Mouse (Mus musculus) CD8-positive naive resting alpha-beta T cell, adult 2 months (primary cell): ENCODE results near the gene Plekhm1.
A peak's percentile ranks its signal among the peaks of the same experiment; 100 is the strongest.

Source experiments
- DNase-seq, 2 experiments: peaks; one replicate each; pipeline ENCODE4 v3.0.0; 2022; ENCODE audit warnings: low read depth in 2 of 2, low spot score in 2 of 2

Plekhm1 gene

DNA sequence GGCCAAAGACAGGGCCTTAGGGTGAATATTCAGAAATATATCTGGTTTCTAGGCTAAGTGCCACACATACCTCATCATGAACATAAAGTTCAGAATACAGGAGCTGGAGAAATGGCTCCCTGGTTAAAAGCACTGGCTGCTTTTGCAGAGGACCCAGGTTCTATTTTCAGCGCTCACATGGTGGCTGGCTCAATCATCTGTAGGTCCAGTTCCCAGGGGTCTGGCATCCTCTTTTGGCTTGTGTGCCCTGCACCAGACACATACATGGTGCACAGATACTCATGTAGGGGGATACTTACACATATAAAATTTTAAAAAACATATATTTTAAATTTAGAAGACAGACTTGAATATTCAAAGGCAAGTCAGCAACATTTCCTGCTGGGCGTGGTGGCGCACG, 16.3 kb downstream of the Plekhm1 start:
- DNase-seq: no peak

GRCm38 (mm10) chr11:103394604-103395003, 17.9 kb downstream of the Plekhm1 start:
- DNase-seq: no peak

- no peak for DNase-seq
Measured at GRCm38 (mm10) chr11:103394025-103394424, 18.5 kb downstream of the Plekhm1 start.

- DNase-seq: no peak
Measured at GRCm38 (mm10) chr11:103387870-103388526, 24.5 kb downstream of the Plekhm1 start.

GRCm38 (mm10) chr11:103386827-103387226, 25.7 kb downstream of the Plekhm1 start:
- DNase-seq: no peak

DNA sequence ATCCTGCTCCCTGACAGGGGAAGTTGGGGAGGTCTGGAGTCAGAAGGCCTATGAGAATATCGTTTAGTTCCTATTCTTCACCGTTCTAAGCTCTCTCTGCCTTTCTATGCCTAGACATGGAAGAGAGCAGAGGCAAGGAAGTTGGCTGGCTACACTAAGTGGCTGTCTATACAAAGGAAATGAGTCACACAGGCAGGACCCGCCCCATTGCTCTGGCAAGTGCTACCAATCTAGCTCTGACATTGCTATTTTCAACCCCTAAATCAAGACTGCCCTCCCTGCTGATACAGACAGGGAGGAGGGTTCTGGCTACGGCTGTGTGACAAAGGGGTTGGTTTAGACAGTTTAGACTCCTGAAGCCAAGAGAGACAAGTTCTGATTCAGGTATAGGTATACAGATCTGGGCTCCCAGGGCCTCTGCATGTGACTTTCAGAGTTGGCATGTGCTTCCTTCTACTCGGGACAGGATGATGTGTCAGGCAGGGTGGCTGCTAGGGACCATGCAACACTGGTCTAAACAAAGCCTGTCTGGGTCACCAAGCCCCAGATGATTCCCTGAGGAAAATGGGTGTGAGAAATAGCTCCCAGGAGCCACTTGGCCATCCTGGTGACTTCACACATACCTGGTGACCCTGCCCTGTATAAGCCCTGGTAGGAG, 30.4 kb downstream of the Plekhm1 start:
- peak in 1 of 2 experiments; percentile 55 for DNase-seq

- DNase-seq: no peak
Measured at GRCm38 (mm10) chr11:103381505-103381904, 31.0 kb downstream of the Plekhm1 start.

DNA sequence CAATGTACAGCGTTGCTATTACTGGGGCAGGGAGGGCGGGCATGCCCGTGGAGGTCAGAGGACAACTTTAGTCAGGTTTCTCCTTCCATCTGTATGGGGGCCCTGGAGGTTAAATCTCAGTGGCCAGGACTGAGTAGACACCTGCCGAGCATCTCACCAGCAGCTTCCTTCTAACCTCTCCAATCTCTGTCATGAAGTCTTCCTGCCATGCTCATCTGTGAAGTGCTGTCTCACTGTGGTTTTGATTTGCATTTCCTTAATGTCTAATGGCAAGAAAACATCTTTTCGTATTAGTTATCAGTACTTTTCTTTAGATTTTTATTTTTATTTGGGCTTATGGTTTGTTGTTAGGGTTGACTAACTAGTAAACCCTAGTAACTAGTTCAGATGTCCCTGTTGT, 32.0 kb downstream of the Plekhm1 start:
- DNase-seq: no peak

GRCm38 (mm10) chr11:103378341-103378740, 34.1 kb downstream of the Plekhm1 start:
- DNase-seq: no peak

DNA sequence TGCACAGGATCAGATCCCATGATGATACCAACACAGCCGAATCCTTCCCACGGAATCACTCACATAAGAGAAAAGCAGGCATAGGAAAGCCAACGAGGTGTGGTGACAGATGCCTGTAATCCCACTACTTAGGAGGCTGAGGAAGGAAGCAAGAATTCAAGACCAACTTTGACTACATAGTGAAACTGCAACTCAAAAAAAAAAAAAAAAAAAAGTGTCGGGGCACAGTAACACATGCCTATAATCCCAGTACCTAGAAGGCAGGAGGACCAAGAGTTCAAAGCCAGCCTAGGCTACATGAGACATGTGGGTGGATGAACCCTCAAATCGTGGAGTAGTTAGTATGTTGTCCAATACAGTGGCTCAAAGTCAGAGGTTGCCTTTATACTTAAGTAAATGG, 36.7 kb downstream of the Plekhm1 start:
- DNase-seq: no peak

DNA sequence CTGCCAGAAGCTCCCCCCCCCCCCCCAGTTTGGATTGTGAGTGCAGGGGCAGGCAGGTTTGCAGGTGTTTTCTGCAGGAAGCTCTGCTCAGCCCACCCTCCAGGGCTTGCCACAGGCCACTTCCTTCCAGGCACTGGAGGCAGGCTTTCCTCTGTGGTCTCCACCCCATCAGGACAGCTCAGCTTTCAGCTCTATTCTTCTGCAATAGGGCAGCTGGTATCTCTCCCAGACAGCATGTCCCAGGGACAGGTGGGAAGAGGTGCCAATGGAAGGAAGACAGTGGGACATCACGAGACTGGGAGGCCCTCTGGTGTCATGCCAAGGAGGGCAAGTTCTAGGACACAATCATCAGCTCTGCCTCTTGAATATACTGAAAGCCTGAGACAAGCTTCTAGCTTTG, 37.2 kb downstream of the Plekhm1 start:
- peak; percentile 59 to 62 for DNase-seq

GRCm38 (mm10) chr11:103373922-103374321, 38.6 kb downstream of the Plekhm1 start:
- DNase-seq: no peak

DNA sequence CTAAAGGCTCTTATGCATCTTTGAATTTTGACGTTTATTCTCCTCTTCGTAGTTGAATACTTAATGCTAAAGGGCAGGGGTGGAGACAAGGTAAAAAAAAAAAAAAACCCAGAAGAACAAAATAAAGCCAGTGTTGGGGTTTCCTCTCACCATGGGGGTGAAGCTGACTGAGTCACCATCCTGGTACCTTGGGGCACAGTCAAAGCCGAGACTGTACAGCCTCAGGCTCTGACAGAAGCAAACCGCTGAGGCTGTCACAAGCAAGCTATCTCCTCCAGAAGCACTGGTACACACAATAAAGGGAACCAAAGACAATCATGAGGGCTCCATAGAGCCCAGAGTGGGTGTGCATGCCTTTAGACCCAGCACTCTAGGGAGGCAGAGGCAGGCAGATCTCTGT, 39.9 kb downstream of the Plekhm1 start:
- peak in 1 of 2 experiments; percentile 53 for DNase-seq

DNA sequence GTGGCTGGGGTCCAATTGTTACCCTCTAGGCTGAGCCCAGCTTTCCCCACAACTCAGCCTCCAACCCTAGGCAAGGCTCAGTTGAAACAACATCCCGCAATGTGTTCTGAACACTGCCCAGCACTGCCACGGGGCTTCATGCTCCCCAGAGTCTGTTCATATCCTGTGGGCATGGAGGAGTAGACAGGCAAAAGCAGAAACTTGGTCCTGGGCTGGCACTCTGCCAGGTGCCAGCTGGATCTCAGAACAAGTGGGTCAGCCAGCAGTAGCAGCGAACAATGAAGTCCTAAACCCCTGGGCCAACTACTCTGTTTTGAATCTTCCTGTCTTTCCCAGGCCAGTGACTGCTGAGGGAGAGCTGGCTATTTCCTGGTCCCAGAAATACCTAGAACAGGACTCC, 40.4 kb downstream of the Plekhm1 start:
- DNase-seq: peak in 1 of 2 experiments; percentile 23

DNA sequence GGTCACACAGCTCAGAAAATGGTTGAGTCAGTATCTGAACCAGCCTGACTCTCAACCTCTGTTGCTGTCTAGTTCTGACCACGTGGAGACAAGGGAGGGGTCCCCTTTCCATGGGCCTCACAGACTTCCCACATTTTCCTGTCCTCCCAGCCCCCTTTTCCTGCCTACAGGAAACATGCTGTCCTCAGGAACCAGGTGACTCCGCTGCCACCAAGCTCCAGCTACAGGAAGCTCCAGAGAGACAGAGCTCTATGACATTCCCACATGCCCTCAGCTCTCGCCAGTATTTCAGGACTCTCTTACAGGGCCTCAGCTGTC, 41.3 kb downstream of the Plekhm1 start:
- no peak for DNase-seq

GRCm38 (mm10) chr11:103370397-103371221, 41.9 kb downstream of the Plekhm1 start:
- no peak for DNase-seq

- DNase-seq: no peak
Measured at GRCm38 (mm10) chr11:103365530-103365929, 47.0 kb downstream of the Plekhm1 start.

- no peak for DNase-seq
Measured at GRCm38 (mm10) chr11:103365022-103365421, 47.5 kb downstream of the Plekhm1 start.

DNA sequence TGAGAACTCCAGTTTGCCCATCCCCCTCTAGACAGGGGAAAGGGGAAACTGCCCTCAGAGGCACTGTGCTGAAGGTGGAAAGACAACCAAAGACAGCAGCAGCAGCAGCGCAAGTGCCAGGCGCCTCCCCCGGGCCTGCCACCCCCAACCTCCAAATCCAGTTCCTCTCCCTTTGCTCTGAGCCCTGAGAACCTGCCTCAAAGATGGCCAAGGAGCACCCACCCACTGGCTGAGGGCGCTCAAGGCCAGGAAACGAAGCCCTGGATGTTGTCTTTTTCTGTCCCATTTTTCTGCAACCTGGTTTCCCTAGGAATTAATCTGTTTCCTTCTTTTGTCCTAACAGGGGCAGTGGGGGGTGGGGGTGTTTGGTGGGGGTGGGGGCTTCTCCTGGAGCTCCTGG, 48.2 kb downstream of the Plekhm1 start:
- no peak for DNase-seq

GRCm38 (mm10) chr11:103363214-103364148, 49.0 kb downstream of the Plekhm1 start, which contains the start of gene Arhgap27:
Gene Arhgap27 (minus strand): TSS chr11:103363692.
- DNase-seq: peak; percentile 34 to 49
